Mouse (Mus musculus): Measurements from ENCODE around the gene Zc3h4. TPM values are rescaled to one million over a fixed set of nuclear protein-coding genes. Genes with fewer than 3 reads are reported as not detected.

Zc3h4 gene
- polyA plus RNA-seq, 1 experiment from 2014 or later = 19.4 TPM

GRCm38 (mm10) chr7:16461705-16462104, 61.0 kb downstream of the Zc3h4 start:
- DNase-seq (ENCODE audit: low spot score) = no peak
- no peak overlapping the region for H3K27ac ChIP-seq
- H3K36me3 ChIP-seq = peaks cover 7% of the 10 kb centered on the region
- H3K4me3 ChIP-seq = no peak overlapping the region
- 0 out of 2 replicates have a peak, but pooled peaks cover 3% of the 10 kb centered on the region for H3K9me3 ChIP-seq
- H3K4me1 ChIP-seq = no peaks in the 10 kb centered on the region
- peaks cover 31% of the 10 kb centered on the region for H3K27me3 ChIP-seq (ENCODE audit: insufficient read depth, poor library complexity, severe bottlenecking)
- 78% methylated on average over 6 of the region's 6 CpGs for whole genome bisulfite sequencing

GRCm38 (mm10) chr7:16463214-16463613, 62.5 kb downstream of the Zc3h4 start:
- no peak overlapping the region for H3K4me3 ChIP-seq
- WGBS = 6% methylated on average over 14 of the region's 14 CpGs
- H3K27ac ChIP-seq = no peak overlapping the region
- 0 out of 2 replicates have a peak, but pooled peaks cover 3% of the 10 kb centered on the region for H3K9me3 ChIP-seq
- peaks cover 8% of the 10 kb centered on the region; the same call in 1 of the 2 replicates for H3K4me1 ChIP-seq
- H3K36me3 ChIP-seq = no peaks in the 10 kb centered on the region
- peak; percentile 89 for DNase-seq (ENCODE audit: low spot score)
- peaks cover 36% of the 10 kb centered on the region for H3K27me3 ChIP-seq (ENCODE audit: insufficient read depth, poor library complexity, severe bottlenecking)

GRCm38 (mm10) chr7:16465160-16465559, 64.5 kb downstream of the Zc3h4 start:
- no peak overlapping the region for H3K4me3 ChIP-seq
- peaks cover 8% of the 10 kb centered on the region; the same call in 1 of the 2 replicates for H3K4me1 ChIP-seq
- no peak overlapping the region for H3K27ac ChIP-seq
- 13% methylated on average over 8 of the region's 8 CpGs for WGBS
- DNase-seq (ENCODE audit: low spot score) = no peak
- H3K36me3 ChIP-seq = no peaks in the 10 kb centered on the region
- H3K9me3 ChIP-seq = no peaks in the 10 kb centered on the region
- peaks cover 54% of the 10 kb centered on the region for H3K27me3 ChIP-seq (ENCODE audit: insufficient read depth, poor library complexity, severe bottlenecking)

GRCm38 (mm10) chr7:16465568-16465967, 64.9 kb downstream of the Zc3h4 start:
- 86% methylated on average over 5 of the region's 5 CpGs for WGBS
- no peak for DNase-seq (ENCODE audit: low spot score)
- Histone ChIP-seq H3K27ac (no peak overlapping the region), H3K9me3 (no peaks in the 10 kb centered on the region), H3K36me3 (no peaks in the 10 kb centered on the region), H3K4me1 (peaks cover 8% of the 10 kb centered on the region; the same call in 1 of the 2 replicates), H3K4me3 (no peak overlapping the region), H3K27me3 (ENCODE audit: insufficient read depth, poor library complexity, severe bottlenecking) (peaks cover 54% of the 10 kb centered on the region)

GRCm38 (mm10) chr7:16466565-16466964, 65.9 kb downstream of the Zc3h4 start:
- H3K4me1 ChIP-seq = peaks cover 8% of the 10 kb centered on the region; the same call in 1 of the 2 replicates
- no peak overlapping the region for H3K4me3 ChIP-seq
- peaks cover 54% of the 10 kb centered on the region for H3K27me3 ChIP-seq (ENCODE audit: insufficient read depth, poor library complexity, severe bottlenecking)
- H3K36me3 ChIP-seq = no peaks in the 10 kb centered on the region
- no peak overlapping the region for H3K27ac ChIP-seq
- 49% methylated on average over 4 of the region's 4 CpGs for WGBS
- no peak for DNase-seq (ENCODE audit: low spot score)
- H3K9me3 ChIP-seq = no peaks in the 10 kb centered on the region

- no peaks in the 10 kb centered on the region for H3K36me3 ChIP-seq
These were observed 67.4 kb downstream of the Zc3h4 start for GRCm38 (mm10) chr7:16468115-16468514.

GRCm38 (mm10) chr7:16471549-16471948, 70.8 kb downstream of the Zc3h4 start:
- no peak overlapping the region for H3K27ac ChIP-seq
- peaks cover 22% of the 10 kb centered on the region for H3K4me1 ChIP-seq
- no peaks in the 10 kb centered on the region for H3K36me3 ChIP-seq
- H3K4me3 ChIP-seq = no peak overlapping the region
- no peak for DNase-seq (ENCODE audit: low spot score)
- WGBS = 43% methylated on average over 9 of the region's 9 CpGs
- H3K9me3 ChIP-seq = no peaks in the 10 kb centered on the region
- H3K27me3 ChIP-seq (ENCODE audit: insufficient read depth, poor library complexity, severe bottlenecking) = peaks cover 89% of the 10 kb centered on the region

More at GRCm38 (mm10) chr7:16468115-16468514, 67.4 kb downstream of the Zc3h4 start:
- no peak for DNase-seq (ENCODE audit: low spot score)
- H3K27ac ChIP-seq = no peak overlapping the region
- 33% methylated on average over 5 of the region's 5 CpGs for WGBS
- no peak overlapping the region for H3K4me3 ChIP-seq
- H3K4me1 ChIP-seq = peaks cover 8% of the 10 kb centered on the region; the same call in 1 of the 2 replicates
- H3K9me3 ChIP-seq = no peaks in the 10 kb centered on the region
- peaks cover 62% of the 10 kb centered on the region for H3K27me3 ChIP-seq (ENCODE audit: insufficient read depth, poor library complexity, severe bottlenecking)

GRCm38 (mm10) chr7:16472116-16472709, 71.5 kb downstream of the Zc3h4 start:
- Histone ChIP-seq H3K4me1 (peaks cover 26% of the 10 kb centered on the region), H3K27me3 (ENCODE audit: insufficient read depth, poor library complexity, severe bottlenecking) (peaks cover 95% of the 10 kb centered on the region), H3K36me3 (no peaks in the 10 kb centered on the region), H3K27ac (no peak overlapping the region), H3K9me3 (no peaks in the 10 kb centered on the region), H3K4me3 (no peak overlapping the region)
- no peak for DNase-seq (ENCODE audit: low spot score)
- WGBS = 9% methylated on average over 17 of the region's 17 CpGs

GRCm38 (mm10) chr7:16473847-16474246, 73.1 kb downstream of the Zc3h4 start:
- H3K27me3 ChIP-seq (ENCODE audit: insufficient read depth, poor library complexity, severe bottlenecking) = peaks cover 92% of the 10 kb centered on the region
- WGBS = 57% methylated on average over 8 of the region's 8 CpGs
- no peak for DNase-seq (ENCODE audit: low spot score)

GRCm38 (mm10) chr7:16474445-16474844, 73.7 kb downstream of the Zc3h4 start:
- Histone ChIP-seq H3K36me3 (no peaks in the 10 kb centered on the region), H3K27ac (no peak overlapping the region), H3K27me3 (ENCODE audit: insufficient read depth, poor library complexity, severe bottlenecking) (peaks cover 86% of the 10 kb centered on the region), H3K4me1 (peaks cover 18% of the 10 kb centered on the region), H3K9me3 (no peaks in the 10 kb centered on the region), H3K4me3 (peak overlapping the region; percentile 48)
- WGBS = 4% methylated on average over 33 of the region's 33 CpGs
- DNase-seq (ENCODE audit: low spot score) = no peak

More at GRCm38 (mm10) chr7:16473847-16474246, 73.1 kb downstream of the Zc3h4 start:
- Histone ChIP-seq H3K27ac (no peak overlapping the region), H3K4me3 (no peak overlapping the region), H3K36me3 (no peaks in the 10 kb centered on the region), H3K4me1 (peaks cover 18% of the 10 kb centered on the region), H3K9me3 (no peaks in the 10 kb centered on the region)

- no peaks in the 10 kb centered on the region for H3K9me3 ChIP-seq
- peaks cover 81% of the 10 kb centered on the region for H3K27me3 ChIP-seq (ENCODE audit: insufficient read depth, poor library complexity, severe bottlenecking)
- DNase-seq (ENCODE audit: low spot score) = no peak
- no peaks in the 10 kb centered on the region for H3K36me3 ChIP-seq
- no peak overlapping the region for H3K27ac ChIP-seq
- peak overlapping the region; percentile 40 for H3K4me3 ChIP-seq
- WGBS = 3% methylated on average over 23 of the region's 23 CpGs
- H3K4me1 ChIP-seq = peaks cover 18% of the 10 kb centered on the region
These were observed 74.6 kb downstream of the Zc3h4 start for GRCm38 (mm10) chr7:16475321-16475720.

GRCm38 (mm10) chr7:16475764-16476599, 75.3 kb downstream of the Zc3h4 start:
- H3K27ac ChIP-seq = no peak overlapping the region
- WGBS = 1% methylated on average over 59 of the region's 59 CpGs

GRCm38 (mm10) chr7:16476600-16476989, 75.9 kb downstream of the Zc3h4 start:
- H3K4me3 ChIP-seq = peak overlapping the region; percentile 58
- H3K9me3 ChIP-seq = no peaks in the 10 kb centered on the region
- H3K27me3 ChIP-seq (ENCODE audit: insufficient read depth, poor library complexity, severe bottlenecking) = peaks cover 72% of the 10 kb centered on the region
- no peaks in the 10 kb centered on the region for H3K36me3 ChIP-seq
- no peak overlapping the region for H3K27ac ChIP-seq
- DNase-seq (ENCODE audit: low spot score) = no peak
- under 1% methylated on average over 34 of the region's 34 CpGs for WGBS
- H3K4me1 ChIP-seq = peaks cover 18% of the 10 kb centered on the region

More at GRCm38 (mm10) chr7:16475764-16476599, 75.3 kb downstream of the Zc3h4 start:
- H3K4me1 ChIP-seq = peaks cover 18% of the 10 kb centered on the region
- H3K27me3 ChIP-seq (ENCODE audit: insufficient read depth, poor library complexity, severe bottlenecking) = peaks cover 79% of the 10 kb centered on the region
- H3K36me3 ChIP-seq = no peaks in the 10 kb centered on the region
- H3K9me3 ChIP-seq = no peaks in the 10 kb centered on the region
- peak overlapping the region; percentile 58 for H3K4me3 ChIP-seq
- no peak for DNase-seq (ENCODE audit: low spot score)

Measured in heart, embryonic 10.5 days (tissue).